Mouse (Mus musculus) gastrocnemius, postnatal 25 days (tissue): Measurements from ENCODE around the gene Inava. TPM values are rescaled to one million over a fixed set of nuclear protein-coding genes. Genes with fewer than 3 reads are reported as not detected.

Experiments used
- DNase-seq: peaks from one replicate; pipeline ENCODE4 v3.0.0; 2022
- long read RNA-seq, 2 experiments: library from polyadenylated mRNA; stranded (forward); transcript quantifications; one replicate each; pipeline ENCODE4 v2.0.0; 2021
- total RNA-seq, 2 experiments: library from RNA; stranded (reverse); gene quantifications; 1 replicate in 1 of 2; 2 replicates in 1 of 2; pipeline ENCODE4 v1.2.3; 2021

The Inava gene
- not detected for total RNA-seq
- long read RNA-seq, experiment 1 = 0 reads
- long read RNA-seq, experiment 2 = 0 reads

GRCm38 (mm10) chr1:136233892-136234594 lies at the start of gene Inava:
Gene Inava, minus strand, starts transcription at chr1:136234264.
- no peak for DNase-seq

- DNase-seq = no peak
Measured at GRCm38 (mm10) chr1:136277366-136277765, 43.3 kb upstream of the Inava start.

- no peak for DNase-seq
Measured at GRCm38 (mm10) chr1:136268224-136268623, 34.2 kb upstream of the Inava start.

GRCm38 (mm10) chr1:136266127-136266526 lies 32.1 kb upstream of the Inava start:
- DNase-seq = no peak

GRCm38 (mm10) chr1:136263355-136263754 lies 29.3 kb upstream of the Inava start:
- DNase-seq = no peak

- no peak for DNase-seq
Measured at GRCm38 (mm10) chr1:136260635-136261238, 26.7 kb upstream of the Inava start, which contains the start of gene Gpr25. Gene Gpr25, minus strand, starts transcription at chr1:136260873.

- DNase-seq = peak; percentile 81
Measured at GRCm38 (mm10) chr1:136259893-136260634, 26.0 kb upstream of the Inava start.

- DNase-seq = no peak
Measured at GRCm38 (mm10) chr1:136259543-136259892, 25.5 kb upstream of the Inava start.

- DNase-seq = no peak
Measured at GRCm38 (mm10) chr1:136258495-136258894, 24.4 kb upstream of the Inava start.

- DNase-seq = no peak
Measured at GRCm38 (mm10) chr1:136255657-136256056, 21.6 kb upstream of the Inava start.

- no peak for DNase-seq
Measured at GRCm38 (mm10) chr1:136255174-136255573, 21.1 kb upstream of the Inava start.

GRCm38 (mm10) chr1:136254503-136255065 lies 20.5 kb upstream of the Inava start:
- DNase-seq = no peak

- no peak for DNase-seq
Measured at GRCm38 (mm10) chr1:136253472-136253871, 19.4 kb upstream of the Inava start.

- no peak for DNase-seq
Measured at GRCm38 (mm10) chr1:136249662-136250061, 15.6 kb upstream of the Inava start.

GRCm38 (mm10) chr1:136247393-136247792 lies 13.3 kb upstream of the Inava start:
- DNase-seq = no peak

GRCm38 (mm10) chr1:136244469-136244868 lies 10.4 kb upstream of the Inava start:
- no peak for DNase-seq

- no peak for DNase-seq
Measured at GRCm38 (mm10) chr1:136241801-136242200, 7.7 kb upstream of the Inava start.

- no peak for DNase-seq
Measured at GRCm38 (mm10) chr1:136238495-136238894, 4.4 kb upstream of the Inava start.

GRCm38 (mm10) chr1:136234595-136235092 lies 580 bp upstream of the Inava start:
- no peak for DNase-seq

- no peak for DNase-seq
Measured at GRCm38 (mm10) chr1:136232986-136233790, 876 bp downstream of the Inava start.

- DNase-seq = no peak
Measured at GRCm38 (mm10) chr1:136232285-136232926, 1.7 kb downstream of the Inava start.
